Mouse (Mus musculus): ENCODE measurements around the gene Kdm8. TPM values are rescaled to one million over a fixed set of nuclear protein-coding genes. Genes with fewer than 3 reads are reported as not detected.
A peak's percentile ranks its signal among the peaks of the same experiment; 100 is the strongest.

Kdm8 gene
- total and polyA plus RNA-seq, 3 experiments, result 11.6 to 14.7 TPM; not detected in 1

DNA sequence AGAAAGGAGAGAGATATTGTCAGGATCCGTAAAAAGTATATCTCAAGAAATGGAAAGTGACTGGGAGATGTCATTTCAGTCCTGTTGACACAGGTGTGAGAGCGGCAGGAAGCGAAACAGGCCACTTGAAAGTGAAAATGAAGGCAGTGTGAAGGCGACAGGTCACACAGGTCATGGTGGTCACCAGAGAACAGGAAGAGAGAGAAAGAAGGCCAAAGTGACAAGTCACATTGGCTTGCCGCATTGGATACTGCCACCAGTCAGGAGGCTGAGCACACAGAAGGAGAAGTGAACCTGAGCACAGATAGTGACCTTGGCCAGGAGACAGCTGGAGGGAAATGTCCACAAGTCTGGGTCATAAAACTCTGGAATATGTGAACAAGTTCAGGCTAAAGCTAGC lies 67.0 kb downstream of the Kdm8 start:
- Histone ChIP-seq H3K36me3 (ENCODE audit: control insufficient read depth in 1 of 2, insufficient read depth in 2 of 2, low read length in 2 of 2) (peaks cover 0 to 25% of the 10 kb centered on the region in 2 experiments; a peak in 2 of 4 replicates), H3K27ac (ENCODE audit: control insufficient read depth, low read depth, low read length) (no peak overlapping the region), H3K4me1 (ENCODE audit: control insufficient read depth in 1 of 2, insufficient read depth in 2 of 2, low read length in 2 of 2) (peaks cover 17 to 30% of the 10 kb centered on the region in 2 experiments), H3K4me3 (ENCODE audit: control insufficient read depth in 1 of 2, insufficient read depth in 1 of 2, low read depth in 2 of 2, low read length in 2 of 2) (no peak overlapping the region), H3K79me2 (ENCODE audit: control insufficient read depth, insufficient read depth, low read length, poor library complexity) (no peaks in the 10 kb centered on the region), H3K9me3 (replicated peaks; ENCODE audit: insufficient read depth, low read length) (no peaks in the 10 kb centered on the region), H3K27me3 (ENCODE audit: control insufficient read depth in 1 of 2, insufficient read depth in 2 of 2, low read length in 2 of 2) (no peaks in the 10 kb centered on the region), H3K9ac (ENCODE audit: control insufficient read depth, low read depth, low read length, poor library complexity, severe bottlenecking) (no peak overlapping the region)
- no peak for DNase-seq (ENCODE audit: low read depth, low spot score)
- TF ChIP-seq ZKSCAN1 (IDR thresholded peaks at IDR 0.05; ENCODE audit: low read depth, low read length), result no peak

DNA sequence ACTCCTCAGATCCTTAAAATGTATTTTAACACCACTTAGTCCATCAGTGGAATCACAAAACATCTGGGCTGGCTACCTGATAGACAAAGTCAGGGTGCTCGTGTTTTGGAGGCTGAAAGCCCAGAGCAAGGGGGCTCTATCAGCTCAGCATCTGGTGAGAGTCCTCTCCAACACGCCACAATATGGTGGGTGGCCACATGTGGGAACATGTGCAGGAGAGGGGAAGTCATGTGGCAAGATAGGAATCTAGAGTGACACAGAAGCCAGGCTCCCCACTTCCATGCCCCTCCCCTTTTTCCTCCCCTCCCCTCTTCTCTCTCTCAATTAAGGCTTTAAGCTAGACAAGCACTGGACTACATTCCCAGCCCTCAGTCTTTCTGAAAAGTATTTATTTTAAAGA lies 67.4 kb downstream of the Kdm8 start:
- DNase-seq (ENCODE audit: low read depth, low spot score), result peak; percentile 37
- peaks cover 18 to 33% of the 10 kb centered on the region in 2 experiments for H3K4me1 ChIP-seq (ENCODE audit: control insufficient read depth in 1 of 2, insufficient read depth in 2 of 2, low read length in 2 of 2)
- H3K79me2 ChIP-seq (ENCODE audit: control insufficient read depth, insufficient read depth, low read length, poor library complexity), result no peaks in the 10 kb centered on the region
- H3K27me3 ChIP-seq (ENCODE audit: control insufficient read depth in 1 of 2, insufficient read depth in 2 of 2, low read length in 2 of 2), result no peaks in the 10 kb centered on the region
- H3K36me3 ChIP-seq (ENCODE audit: control insufficient read depth in 1 of 2, insufficient read depth in 2 of 2, low read length in 2 of 2), result peaks cover 0 to 27% of the 10 kb centered on the region in 2 experiments; a peak in 2 of 4 replicates
- no peak for TF ChIP-seq POLR2AphosphoS2 (IDR thresholded peaks at IDR 0.05; ENCODE audit: low read length)
- TF ChIP-seq MXI1 (IDR thresholded peaks at IDR 0.05; ENCODE audit: low read depth, low read length), result 0 out of 2 replicates have a peak, but pooled peaks have one; percentile 42
- TF ChIP-seq USF1 (IDR thresholded peaks at IDR 0.05; ENCODE audit: low read depth, low read length), result peak; percentile 82
- 0 out of 2 replicates have a peak, but pooled peaks have one; percentile 36 for TF ChIP-seq MAZ (IDR thresholded peaks at IDR 0.05; ENCODE audit: low read depth, low read length)
- TF ChIP-seq GATA1 (IDR thresholded peaks at IDR 0.05; ENCODE audit: low read depth, low read length), result peak; percentile 56
- TF ChIP-seq MYC (IDR thresholded peaks at IDR 0.05; ENCODE audit: low read depth, low read length), result peak; percentile 83
- TF ChIP-seq TBP (IDR thresholded peaks at IDR 0.05; ENCODE audit: low read depth, low read length), result no peak
- no peak for TF ChIP-seq MEF2A (IDR thresholded peaks at IDR 0.05; ENCODE audit: extremely low read depth, insufficient replicate concordance, low read depth, low read length, poor library complexity, severe bottlenecking)
- peak; percentile 81 for TF ChIP-seq MAX (IDR thresholded peaks at IDR 0.05; ENCODE audit: low read length)
- H3K9ac ChIP-seq (ENCODE audit: control insufficient read depth, low read depth, low read length, poor library complexity, severe bottlenecking), result no peak overlapping the region
- no peaks in the 10 kb centered on the region for H3K9me3 ChIP-seq (replicated peaks; ENCODE audit: insufficient read depth, low read length)
- H3K27ac ChIP-seq (ENCODE audit: control insufficient read depth, low read depth, low read length), result no peak overlapping the region
- no peak overlapping the region for H3K4me3 ChIP-seq (ENCODE audit: control insufficient read depth in 1 of 2, insufficient read depth in 1 of 2, low read depth in 2 of 2, low read length in 2 of 2)

Other genes with a start within 250 kb of the Kdm8 start
- gene Nsmce1, start 46.9 kb downstream of the Kdm8 start, total RNA-seq (2012; rRNA removed), result 58.1 and 59.7 TPM in 2 replicates
- 10 to 100 TPM in 1 of 2 experiments, not detected in 1; 59.2 TPM for gene Nsmce1, start 46.9 kb downstream of the Kdm8 start, polyA plus RNA-seq (2012; ENCODE audit: insufficient read depth in 1 of 2, insufficient read length in 2 of 2, low read depth in 1 of 2, low replicate concordance in 2 of 2, missing spikeins in 1 of 2)
- 2.9 and 3.6 TPM in 2 replicates for gene Il4ra, start 107.4 kb downstream of the Kdm8 start, total RNA-seq (2012; rRNA removed)
- gene Il4ra, start 107.4 kb downstream of the Kdm8 start, polyA plus RNA-seq (2012; ENCODE audit: insufficient read depth in 1 of 2, insufficient read length in 2 of 2, low read depth in 1 of 2, low replicate concordance in 2 of 2, missing spikeins in 1 of 2), result 1 to 10 TPM in 1 of 2 experiments, not detected in 1; 5.0 TPM
- gene Il21r, start 158.8 kb downstream of the Kdm8 start, total RNA-seq (2012; rRNA removed), result not detected in 2 replicates
- gene Il21r, start 158.8 kb downstream of the Kdm8 start, polyA plus RNA-seq (2012; ENCODE audit: insufficient read depth in 1 of 2, insufficient read length in 2 of 2, low read depth in 1 of 2, low replicate concordance in 2 of 2, missing spikeins in 1 of 2), result under 1 TPM in 1 of 2 experiments, not detected in 1; 0.06 TPM

Data from MEL (cell line).